Comparison of ENCODE assay signal across 17 mouse cellular contexts in the genomic region with DNA sequence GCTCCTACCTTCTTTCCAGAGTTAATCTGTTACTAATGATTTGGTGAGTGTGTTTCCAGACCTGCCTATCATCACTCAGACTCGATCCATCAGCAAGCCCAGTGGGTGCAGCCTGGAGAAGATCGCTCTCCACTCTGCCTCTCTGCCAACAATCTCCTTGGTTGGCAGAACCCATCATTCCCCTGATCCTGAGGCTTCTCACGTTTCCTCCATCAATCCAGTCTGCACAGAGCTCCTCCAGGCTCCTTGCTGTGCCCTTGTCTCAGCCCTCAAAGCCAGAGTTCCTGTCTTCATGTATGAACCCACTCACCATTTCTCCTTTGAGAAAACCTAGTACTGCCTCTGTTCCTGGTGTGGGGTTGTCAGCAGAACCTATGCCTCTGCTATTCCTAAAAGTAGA.
"Had no signal": no experiment of that assay in that cellular context is flagged by ENCODE, and none has a peak within 500 bp of the region (broad histone marks: within the 10 kb centered on the region; RNA-seq: fewer than 3 reads in every experiment).

No protein-coding gene starts in this region.

- H3K4me3 ChIP-seq: lung, embryonic 15.5 days; megakaryocyte, embryonic 14.5 days; midbrain, embryonic 13.5 days; midbrain, embryonic 15.5 days; neural tube, embryonic 12.5 days; stomach, embryonic 15.5 days had no signal

- H3K9ac ChIP-seq: lung, embryonic 15.5 days; midbrain, embryonic 13.5 days; midbrain, embryonic 15.5 days; neural tube, embryonic 12.5 days; stomach, embryonic 15.5 days had no signal

- DNase-seq: lung, adult 2 months; lung, postnatal 14 days; lung, postnatal 36 days; right cerebral cortex, postnatal 14 days; thymus, adult 2 months; thymus, postnatal 25 days; thymus, postnatal 4 days had no signal

- ATAC-seq: lung, postnatal 0 days; midbrain, embryonic 13.5 days; midbrain, embryonic 15.5 days had no signal

- H3K27ac ChIP-seq: lung, embryonic 15.5 days; macrophage; midbrain, embryonic 13.5 days; midbrain, embryonic 15.5 days; neural tube, embryonic 12.5 days; stomach, embryonic 15.5 days; stomach, postnatal 0 days had no signal

- H3K4me1 ChIP-seq: megakaryocyte, embryonic 14.5 days; midbrain, embryonic 15.5 days; neural tube, embryonic 12.5 days had no signal

- H3K36me3 ChIP-seq: lung, embryonic 15.5 days; midbrain, embryonic 13.5 days; midbrain, embryonic 15.5 days; neural tube, embryonic 12.5 days; stomach, embryonic 15.5 days had no signal

- H3K27me3 ChIP-seq: megakaryocyte, embryonic 14.5 days; midbrain, embryonic 13.5 days; midbrain, embryonic 15.5 days; neural tube, embryonic 12.5 days; stomach, embryonic 15.5 days had no signal

- H3K4me2 ChIP-seq: lung, embryonic 15.5 days; midbrain, embryonic 11.5 days; midbrain, embryonic 13.5 days; midbrain, embryonic 15.5 days; neural tube, embryonic 12.5 days; stomach, embryonic 15.5 days had no signal

- H3K9me3 ChIP-seq: lung, embryonic 15.5 days; megakaryocyte, embryonic 14.5 days; midbrain, embryonic 13.5 days; midbrain, embryonic 15.5 days; neural tube, embryonic 12.5 days; stomach, embryonic 15.5 days had no signal
